11 mouse cellular contexts compared by ENCODE assay signal in genomic region chr13:75880501-75880900, GRCm38 (mm10). TPM values are rescaled to one million over a fixed set of nuclear protein-coding genes. Genes with fewer than 3 reads are reported as not detected.
DNase-seq lines count a peak whose midpoint lies in the region; ATAC-seq and TF ChIP-seq lines count a peak whose summit lies in the region.
"Had no signal": no experiment of that assay in that cellular context is flagged by ENCODE, and none has a peak within 500 bp of the region (broad histone marks: within the 10 kb centered on the region; RNA-seq: fewer than 3 reads in every experiment).

No protein-coding gene starts in this region.

- no peak for TF ChIP-seq CTCF in midbrain, postnatal 0 days (IDR thresholded peaks at IDR 0.05)

- no peaks in the 10 kb centered on the region for H3K9me3 ChIP-seq in midbrain, embryonic 11.5 days (ENCODE audit: control insufficient read depth, low read length)
- H3K9me3 ChIP-seq in midbrain, embryonic 10.5 days (replicated peaks), result no peaks in the 10 kb centered on the region
- H3K9me3 ChIP-seq in hindbrain, embryonic 12.5 days (replicated peaks), result no peaks in the 10 kb centered on the region
- H3K9me3 ChIP-seq in midbrain, postnatal 0 days (ENCODE audit: low read length), result no peaks in the 10 kb centered on the region
- H3K9me3 ChIP-seq: limb, embryonic 13.5 days had no signal

- H3K9ac ChIP-seq in midbrain, embryonic 11.5 days (ENCODE audit: low read length), result no peak overlapping the region
- no peak overlapping the region for H3K9ac ChIP-seq in hindbrain, embryonic 12.5 days
- H3K9ac ChIP-seq in midbrain, postnatal 0 days (replicated peaks; ENCODE audit: low read length, poor library complexity, severe bottlenecking), result no peak overlapping the region
- H3K9ac ChIP-seq: limb, embryonic 13.5 days had no signal

- peak; percentile 18 to 27 for DNase-seq in cerebellum, postnatal 14 days
- no peak for DNase-seq in cerebellum, postnatal 25 days
- peak; percentile 64 for DNase-seq in midbrain, embryonic 11.5 days (ENCODE audit: low spot score, missing footprints)
- no peak for DNase-seq in midbrain, embryonic 10.5 days (ENCODE audit: low spot score)
- peak; percentile 65 for DNase-seq in midbrain, postnatal 0 days (ENCODE audit: low spot score)
- no peak for DNase-seq in lung, postnatal 10 days
- no peak for DNase-seq in urinary bladder, postnatal 10 days (ENCODE audit: low spot score)
- DNase-seq: cerebellum, adult 8-10 months; lung, postnatal 4 days had no signal

- H3K4me3 ChIP-seq in midbrain, embryonic 11.5 days (ENCODE audit: low read depth, low read length), result no peak overlapping the region
- no peak overlapping the region for H3K4me3 ChIP-seq in midbrain, embryonic 10.5 days
- H3K4me3 ChIP-seq in hindbrain, embryonic 12.5 days, result no peak overlapping the region
- no peak overlapping the region for H3K4me3 ChIP-seq in midbrain, postnatal 0 days (ENCODE audit: low read depth, low read length)
- H3K4me3 ChIP-seq: limb, embryonic 13.5 days had no signal

- H3K27ac ChIP-seq in midbrain, embryonic 11.5 days (ENCODE audit: low read depth, low read length), result no peak overlapping the region
- no peak overlapping the region for H3K27ac ChIP-seq in midbrain, embryonic 10.5 days (replicated peaks)
- no peak overlapping the region for H3K27ac ChIP-seq in hindbrain, embryonic 12.5 days
- H3K27ac ChIP-seq in midbrain, postnatal 0 days (ENCODE audit: low read depth, low read length), result no peak overlapping the region
- H3K27ac ChIP-seq: limb, embryonic 13.5 days had no signal

- peaks cover 2% of the 10 kb centered on the region; the same call in 1 of the 2 replicates for H3K36me3 ChIP-seq in midbrain, embryonic 11.5 days (ENCODE audit: control insufficient read depth, insufficient read depth, low read length)
- peaks cover 71% of the 10 kb centered on the region for H3K36me3 ChIP-seq in midbrain, embryonic 10.5 days
- H3K36me3 ChIP-seq in hindbrain, embryonic 12.5 days, result peaks cover 31% of the 10 kb centered on the region
- no peaks in the 10 kb centered on the region for H3K36me3 ChIP-seq in midbrain, postnatal 0 days (ENCODE audit: insufficient read depth, low read length)

- H3K27me3 ChIP-seq in midbrain, embryonic 11.5 days (ENCODE audit: control insufficient read depth, insufficient read depth, low read length), result no peaks in the 10 kb centered on the region
- H3K27me3 ChIP-seq in midbrain, embryonic 10.5 days (ENCODE audit: low read depth, poor library complexity, severe bottlenecking), result no peaks in the 10 kb centered on the region
- H3K27me3 ChIP-seq in hindbrain, embryonic 12.5 days, result no peaks in the 10 kb centered on the region
- H3K27me3 ChIP-seq in midbrain, postnatal 0 days (ENCODE audit: insufficient read depth, low read length), result no peaks in the 10 kb centered on the region
- H3K27me3 ChIP-seq: limb, embryonic 13.5 days had no signal

- peak; percentile 64; the same call in 1 of the 2 replicates for ATAC-seq in midbrain, embryonic 11.5 days (ENCODE audit: low FRiP score)
- ATAC-seq in hindbrain, embryonic 12.5 days (ENCODE audit: low FRiP score), result peak; percentile 64; the same call in 1 of the 2 replicates
- no peak; the same call in 1 of the 2 replicates for ATAC-seq in midbrain, postnatal 0 days (ENCODE audit: low FRiP score)

- 78% methylated on average over 2 of the region's 2 CpGs for WGBS in midbrain, embryonic 11.5 days
- WGBS in midbrain, embryonic 10.5 days, result 86% methylated on average over 2 of the region's 2 CpGs
- WGBS in hindbrain, embryonic 12.5 days, result 72% methylated on average over 2 of the region's 2 CpGs
- 72% methylated on average over 2 of the region's 2 CpGs for WGBS in midbrain, postnatal 0 days

- no peaks in the 10 kb centered on the region for H3K4me1 ChIP-seq in midbrain, embryonic 11.5 days (ENCODE audit: control insufficient read depth, insufficient read depth, low read length)
- H3K4me1 ChIP-seq in midbrain, embryonic 10.5 days, result no peaks in the 10 kb centered on the region
- H3K4me1 ChIP-seq in hindbrain, embryonic 12.5 days, result no peaks in the 10 kb centered on the region
- no peaks in the 10 kb centered on the region for H3K4me1 ChIP-seq in midbrain, postnatal 0 days (ENCODE audit: insufficient read depth, low read length)
- H3K4me1 ChIP-seq: limb, embryonic 13.5 days had no signal

- no peak overlapping the region for H3K4me2 ChIP-seq in midbrain, embryonic 11.5 days
- no peak overlapping the region for H3K4me2 ChIP-seq in hindbrain, embryonic 12.5 days (replicated peaks)
- no peak overlapping the region for H3K4me2 ChIP-seq in midbrain, postnatal 0 days (ENCODE audit: low read depth, low read length, poor library complexity, severe bottlenecking)
- H3K4me2 ChIP-seq: limb, embryonic 13.5 days had no signal

RNA-seq across cellular contexts. Expression of gene Glrx, which starts 40.8 kb away (rescaled TPM):
- polyA plus RNA-seq in midbrain, embryonic 11.5 days (2014; fragmentation: Nextera tagmentation; extraction: Ambion mirVana), result 30.8 and 31.3 TPM in 2 replicates
- 32.7 and 33.9 TPM in 2 replicates for polyA plus RNA-seq in midbrain, embryonic 10.5 days (2016; fragmentation: Nextera tagmentation; extraction: Ambion mirVana)
- polyA plus RNA-seq in hindbrain, embryonic 12.5 days (2016; fragmentation: Nextera tagmentation; extraction: Ambion mirVana), result 35.2 and 36.5 TPM in 2 replicates
- 61.7 and 66.3 TPM in 2 replicates for total RNA-seq in midbrain, postnatal 0 days (2014; rRNA removed)
- 69.3 and 71.4 TPM in 2 replicates for polyA plus RNA-seq in midbrain, postnatal 0 days (2015; fragmentation: Nextera tagmentation; extraction: Ambion mirVana)

Comparison
In these comparisons a context has a peak if more than half of its experiments do, and no peak if none do; other contexts are left out.
1. DNase-seq: peak in cerebellum, postnatal 14 days (2 of 2), midbrain, embryonic 11.5 days (single experiment) and midbrain, postnatal 0 days (single experiment); none in cerebellum, postnatal 25 days (0 of 2), midbrain, embryonic 10.5 days (single experiment), lung, postnatal 10 days (single experiment) and urinary bladder, postnatal 10 days (single experiment).